Mouse (Mus musculus) limb, embryonic 15.5 days (tissue): ENCODE data around the gene Gm42417. TPM values are rescaled to one million over a fixed set of nuclear protein-coding genes. Genes with fewer than 3 reads are reported as not detected.

ENCODE experiments used
- ATAC-seq: fragments of 200-750 bp; cut with Nextera tagmentation; 2 replicates; pipeline ENCODE4 v1.8.0; 2017; ENCODE audit warnings: low read depth, moderate TSS enrichment; ENCODE audit not compliant: insufficient number of reproducible peaks, low FRiP score, low TSS enrichment
- H3K27ac ChIP-seq: fragments of 300-500 bp; sonication (generic); 2 replicates; pipeline ENCODE4 v1.5.1; 2015; ENCODE audit warnings: moderate library complexity, mild to moderate bottlenecking, inconsistent platforms
- H3K27me3 ChIP-seq: fragments of 300-500 bp; sonication (generic); 2 replicates; pipeline ENCODE4 v1.6.1; 2015; ENCODE audit warnings: inconsistent platforms
- H3K36me3 ChIP-seq: fragments of 300-500 bp; sonication (generic); 2 replicates; pipeline ENCODE4 v1.6.1; 2015; ENCODE audit warnings: inconsistent platforms
- H3K4me1 ChIP-seq: fragments of 300-500 bp; sonication (generic); 2 replicates; pipeline ENCODE4 v1.6.1; 2015; ENCODE audit warnings: inconsistent platforms
- H3K4me2 ChIP-seq: fragments of 300-500 bp; sonication (generic); 2 replicates; pipeline ENCODE4 v1.6.1; 2015; ENCODE audit warnings: mild to moderate bottlenecking, inconsistent platforms
- H3K4me3 ChIP-seq: fragments of 300-500 bp; sonication (generic); 2 replicates; pipeline ENCODE4 v1.5.1; 2015; ENCODE audit warnings: mild to moderate bottlenecking, inconsistent platforms
- H3K9ac ChIP-seq: fragments of 300-500 bp; sonication (generic); 2 replicates; pipeline ENCODE4 v1.6.1; 2015; ENCODE audit warnings: inconsistent platforms
- H3K9me3 ChIP-seq: fragments of 300-500 bp; sonication (generic); 2 replicates; pipeline ENCODE4 v1.6.1; 2016; ENCODE audit warnings: inconsistent platforms
- WGBS: fragments of 180-500 bp; shearing (Covaris S2); methylation state at CpG from one replicate; pipeline ENCODE4 v1.1.7; 2015; 5-methylcytosine and 5-hydroxymethylcytosine counted together
- polyA plus RNA-seq: library from polyadenylated mRNA; unstranded; fragments of >200 nt; fragmentation: Nextera tagmentation; extraction: Ambion mirVana; gene quantifications from 2 replicates; pipeline ENCODE4 v1.2.1, GENCODE M21; 2015

Gene Gm42417
- polyA plus RNA-seq, 1 experiment from 2014 or later = 0.31 TPM

DNA sequence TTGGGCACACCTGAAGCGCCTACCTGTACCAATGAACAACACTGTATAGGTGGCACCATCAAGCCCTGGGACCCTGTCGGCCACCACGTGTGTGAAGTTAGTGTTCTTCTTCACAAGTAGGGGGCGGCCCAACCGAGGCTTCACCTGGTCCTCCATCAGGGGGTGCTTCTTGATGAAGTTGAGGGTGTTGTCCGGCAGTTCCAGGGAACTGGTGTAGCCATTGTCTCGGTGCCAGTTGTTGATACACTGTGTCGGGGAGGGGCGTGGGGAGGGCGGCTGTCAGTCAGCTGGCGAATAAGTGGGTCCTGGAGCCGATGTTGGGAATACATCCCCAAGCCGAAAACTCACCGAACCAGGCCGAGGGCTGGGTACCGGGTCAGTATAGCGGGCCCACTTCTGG is 12.7 kb upstream of the Gm42417 start:
- Histone ChIP-seq H3K9ac (no peak overlapping the region), H3K27ac (no peak overlapping the region), H3K9me3 (no peaks in the 10 kb centered on the region), H3K4me1 (peaks cover 62% of the 10 kb centered on the region), H3K27me3 (no peaks in the 10 kb centered on the region), H3K36me3 (peaks cover 67% of the 10 kb centered on the region), H3K4me3 (no peak overlapping the region), H3K4me2 (no peak overlapping the region)
- 89% methylated on average over 17 of the region's 17 CpGs for WGBS
- no peak for ATAC-seq

DNA sequence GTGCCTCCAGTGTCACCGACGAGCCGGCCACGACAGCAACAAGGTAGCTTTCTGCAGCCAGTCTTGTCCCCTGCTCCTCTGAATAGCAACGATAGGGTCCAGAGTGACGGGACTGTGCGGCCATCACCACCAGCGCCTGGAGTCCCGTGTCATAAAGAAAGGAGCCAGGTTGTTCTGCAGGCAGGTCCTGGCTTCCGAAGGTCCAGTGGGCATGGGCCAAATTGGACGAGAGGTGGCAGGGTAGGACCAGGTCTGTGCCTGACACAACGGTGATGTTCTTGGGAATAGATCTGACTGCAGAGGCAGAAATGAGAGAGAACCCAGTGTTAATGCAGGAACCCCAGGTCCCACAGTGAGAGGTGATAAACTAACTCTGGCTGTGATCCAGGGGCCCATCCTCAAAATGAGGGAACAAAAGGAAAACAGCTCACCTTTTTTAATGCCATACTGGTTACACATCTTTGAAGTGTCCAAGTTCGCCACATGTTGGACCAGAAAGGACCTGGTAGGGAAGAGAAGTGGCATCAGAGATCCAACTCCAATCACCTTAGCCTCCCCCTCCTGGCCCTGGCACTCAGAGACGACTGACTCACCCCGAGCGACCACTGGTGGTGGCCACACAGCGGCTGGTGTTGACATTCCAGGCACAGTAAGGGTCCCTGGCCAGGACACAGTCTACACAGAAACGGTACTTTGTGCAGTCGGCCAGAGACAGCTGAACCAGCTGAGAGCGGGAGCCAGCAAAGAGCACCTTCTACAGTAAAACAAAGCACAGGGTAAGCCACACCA is 11.0 kb upstream of the Gm42417 start:
- 77% methylated on average over 20 of the region's 20 CpGs for WGBS
- Histone ChIP-seq H3K4me2 (no peak overlapping the region), H3K27ac (peak overlapping the region; percentile 47; the same call in 1 of the 2 replicates), H3K9ac (no peak overlapping the region), H3K36me3 (peaks cover 65% of the 10 kb centered on the region), H3K4me3 (no peak overlapping the region), H3K27me3 (no peaks in the 10 kb centered on the region), H3K4me1 (peaks cover 67% of the 10 kb centered on the region), H3K9me3 (no peaks in the 10 kb centered on the region)
- no peak for ATAC-seq

DNA sequence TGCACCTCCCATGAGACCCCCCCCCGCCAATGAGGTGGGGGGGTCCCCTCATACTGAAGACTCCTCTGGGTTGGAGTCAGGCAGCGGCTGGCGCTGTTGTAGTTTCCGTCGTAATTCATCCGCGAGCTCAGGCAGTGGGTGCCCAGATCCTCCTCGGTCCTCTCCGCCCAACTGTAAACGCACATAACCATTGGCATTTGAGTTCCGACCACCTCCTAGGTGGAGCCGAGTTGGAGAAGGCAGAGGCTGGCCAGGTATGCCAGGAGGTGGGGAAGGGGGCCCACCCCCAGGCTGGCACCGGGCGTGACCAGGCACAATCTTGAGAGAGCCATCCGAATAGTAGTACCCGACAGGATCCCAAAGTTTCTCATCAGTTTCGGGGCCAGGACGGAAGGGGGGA is 10.3 kb upstream of the Gm42417 start:
- Histone ChIP-seq H3K27ac (peak overlapping the region; percentile 47; the same call in 1 of the 2 replicates), H3K9ac (no peak overlapping the region)

DNA sequence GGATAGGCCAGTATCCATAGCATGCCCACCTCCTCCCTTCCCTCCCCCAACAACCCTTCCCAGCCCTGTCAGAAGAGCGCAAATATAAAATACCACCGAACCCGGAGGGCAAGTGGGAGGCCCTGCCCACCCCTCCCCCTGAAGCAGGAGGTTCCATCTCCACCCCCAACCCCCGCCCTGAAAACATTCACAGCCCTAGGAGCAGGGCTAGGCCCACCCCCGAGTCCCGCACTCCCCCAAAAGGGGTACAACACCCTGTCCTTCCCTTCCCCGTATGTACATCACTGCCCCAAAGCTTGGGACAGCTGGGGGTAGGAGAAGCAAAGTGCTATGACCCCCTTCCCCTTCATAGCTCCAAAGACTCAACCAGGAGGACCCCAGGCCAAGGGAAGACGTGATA is 9.5 kb upstream of the Gm42417 start:
- no peak for ATAC-seq
- no peaks in the 10 kb centered on the region for H3K27me3 ChIP-seq
- H3K27ac ChIP-seq = peak overlapping the region; percentile 47
- H3K9me3 ChIP-seq = no peaks in the 10 kb centered on the region
- peaks cover 55% of the 10 kb centered on the region for H3K4me1 ChIP-seq
- no peak overlapping the region for H3K9ac ChIP-seq
- 25% methylated on average over 8 of the region's 8 CpGs for WGBS
- peaks cover 50% of the 10 kb centered on the region for H3K36me3 ChIP-seq
- H3K4me3 ChIP-seq = no peak overlapping the region
- no peak overlapping the region for H3K4me2 ChIP-seq

More for the DNA sequence above, 10.3 kb upstream of the Gm42417 start:
- Histone ChIP-seq H3K4me3 (no peak overlapping the region), H3K36me3 (peaks cover 57% of the 10 kb centered on the region), H3K4me2 (no peak overlapping the region), H3K9me3 (no peaks in the 10 kb centered on the region), H3K27me3 (no peaks in the 10 kb centered on the region), H3K4me1 (peaks cover 60% of the 10 kb centered on the region)
- ATAC-seq = no peak
- 72% methylated on average over 18 of the region's 18 CpGs for whole genome bisulfite sequencing

GRCm38 (mm10) chr1:36547981-36548598 is 8.9 kb upstream of the Gm42417 start:
- Histone ChIP-seq H3K9me3 (no peaks in the 10 kb centered on the region), H3K27ac (peak overlapping the region; percentile 79), H3K4me2 (no peak overlapping the region), H3K27me3 (no peaks in the 10 kb centered on the region), H3K36me3 (peaks cover 43% of the 10 kb centered on the region), H3K4me1 (peaks cover 50% of the 10 kb centered on the region), H3K9ac (no peak overlapping the region), H3K4me3 (no peak overlapping the region)
- 20% methylated on average over 9 of the region's 9 CpGs for WGBS
- no peak for ATAC-seq

DNA sequence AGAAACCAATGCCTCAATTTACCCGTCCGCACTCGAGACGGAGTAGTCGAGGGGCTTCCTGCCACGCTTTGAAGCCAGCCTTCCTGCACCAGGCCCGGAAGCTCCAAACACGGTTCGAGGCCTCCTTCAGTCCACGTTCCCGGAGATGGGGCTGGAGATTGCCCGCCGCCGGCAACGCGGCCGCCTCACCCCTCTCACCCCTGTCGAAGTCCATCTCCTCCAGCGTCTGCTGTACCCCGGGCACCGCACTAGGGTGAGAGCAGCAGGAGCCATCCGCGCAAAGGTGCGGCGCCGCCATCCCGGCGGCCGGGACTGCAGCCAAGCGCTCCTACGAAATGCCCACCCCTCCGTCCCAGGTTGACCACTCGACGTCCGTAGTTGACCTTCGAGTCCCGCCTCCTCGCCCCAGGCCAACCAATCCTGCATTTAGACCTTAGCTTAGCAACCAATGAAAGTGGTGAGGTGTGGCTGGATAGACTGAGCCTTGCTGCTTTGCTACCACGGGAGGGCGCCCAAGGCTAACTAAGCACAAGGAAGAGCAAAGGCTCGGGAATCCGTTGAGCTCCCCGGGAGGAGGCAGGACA is 7.8 kb upstream of the Gm42417 start, which contains the start of gene Ankrd39:
Ankrd39 (minus strand) TSS at position 558 of the 584 bp plus-strand sequence.
- H3K27me3 ChIP-seq = no peaks in the 10 kb centered on the region
- H3K9me3 ChIP-seq = no peaks in the 10 kb centered on the region
- ATAC-seq = peak; percentile 94
- peak within 1 kb of the TSS; percentile 79 for H3K27ac ChIP-seq
- H3K36me3 ChIP-seq = peaks cover 40% of the 10 kb centered on the region
- H3K4me3 ChIP-seq = peak within 1 kb of the TSS; percentile 60
- peaks cover 50% of the 10 kb centered on the region for H3K4me1 ChIP-seq
- H3K9ac ChIP-seq = peak within 1 kb of the TSS; percentile 62
- under 1% methylated on average over 43 of the region's 43 CpGs for WGBS
- peak within 1 kb of the TSS; percentile 70 for H3K4me2 ChIP-seq

- H3K36me3 ChIP-seq = peaks cover 39% of the 10 kb centered on the region
- H3K27ac ChIP-seq = no peak overlapping the region
- peak overlapping the region; percentile 62; the same call in 1 of the 2 replicates for H3K9ac ChIP-seq
- no peaks in the 10 kb centered on the region for H3K9me3 ChIP-seq
- WGBS = 67% methylated on average over 19 of the region's 19 CpGs
- peak overlapping the region; percentile 60 for H3K4me3 ChIP-seq
- no peak for ATAC-seq
- H3K27me3 ChIP-seq = no peaks in the 10 kb centered on the region
- peaks cover 47% of the 10 kb centered on the region for H3K4me1 ChIP-seq
- H3K4me2 ChIP-seq = peak overlapping the region; percentile 70
Measured at GRCm38 (mm10) chr1:36545845-36546600, 6.8 kb upstream of the Gm42417 start.

DNA sequence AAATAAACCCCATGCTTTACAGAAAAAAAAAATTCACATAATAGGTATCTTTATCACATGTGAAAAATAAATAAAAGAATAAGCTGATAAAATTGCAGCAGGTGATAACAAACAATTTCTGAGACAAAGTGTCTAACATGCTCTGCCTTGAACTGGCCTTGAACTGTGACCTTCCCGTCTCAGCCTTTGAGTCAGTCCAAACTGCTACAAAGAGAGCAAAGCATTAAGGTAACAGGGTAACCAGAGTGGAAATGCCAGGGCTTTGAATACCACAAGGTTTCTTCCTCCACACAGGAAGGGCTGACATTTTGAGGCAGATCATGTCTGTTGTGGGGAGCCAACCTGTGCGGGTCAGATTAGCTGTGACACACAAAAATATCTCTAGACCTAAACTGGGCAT is 6.2 kb upstream of the Gm42417 start:
- WGBS = 79% methylated on average over 2 of the region's 2 CpGs

DNA sequence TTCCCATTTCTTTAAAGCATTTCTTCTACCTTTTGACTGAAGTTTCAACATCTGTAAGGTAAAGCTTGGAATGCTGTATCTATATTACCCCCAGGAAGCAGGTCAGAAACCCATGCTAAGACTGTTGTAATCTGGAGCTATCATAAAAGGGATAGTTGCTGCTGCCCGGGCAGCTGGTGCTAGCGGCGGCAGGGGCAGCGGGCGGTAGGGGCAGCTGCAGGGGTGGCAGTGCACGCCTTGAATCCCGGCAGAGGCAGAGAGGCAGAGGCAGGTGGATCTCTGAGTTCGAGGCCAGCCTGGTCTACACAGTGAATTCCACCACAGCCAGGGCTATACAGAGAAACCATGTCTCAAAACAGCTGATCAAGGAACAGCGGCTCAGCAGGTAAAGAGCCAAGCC is 3.7 kb upstream of the Gm42417 start:
- ATAC-seq = no peak
- Histone ChIP-seq H3K27ac (no peak overlapping the region), H3K36me3 (peaks cover 44% of the 10 kb centered on the region), H3K4me1 (peaks cover 22% of the 10 kb centered on the region), H3K9ac (no peak overlapping the region), H3K4me3 (no peak overlapping the region), H3K4me2 (no peak overlapping the region), H3K27me3 (no peaks in the 10 kb centered on the region), H3K9me3 (no peaks in the 10 kb centered on the region)
- WGBS = 84% methylated on average over 9 of the region's 9 CpGs

More for the DNA sequence above, 6.2 kb upstream of the Gm42417 start:
- Histone ChIP-seq H3K27me3 (no peaks in the 10 kb centered on the region), H3K4me1 (peaks cover 45% of the 10 kb centered on the region), H3K9ac (no peak overlapping the region), H3K4me2 (no peak overlapping the region), H3K36me3 (peaks cover 38% of the 10 kb centered on the region), H3K9me3 (no peaks in the 10 kb centered on the region), H3K27ac (no peak overlapping the region), H3K4me3 (no peak overlapping the region)
- ATAC-seq = no peak

DNA sequence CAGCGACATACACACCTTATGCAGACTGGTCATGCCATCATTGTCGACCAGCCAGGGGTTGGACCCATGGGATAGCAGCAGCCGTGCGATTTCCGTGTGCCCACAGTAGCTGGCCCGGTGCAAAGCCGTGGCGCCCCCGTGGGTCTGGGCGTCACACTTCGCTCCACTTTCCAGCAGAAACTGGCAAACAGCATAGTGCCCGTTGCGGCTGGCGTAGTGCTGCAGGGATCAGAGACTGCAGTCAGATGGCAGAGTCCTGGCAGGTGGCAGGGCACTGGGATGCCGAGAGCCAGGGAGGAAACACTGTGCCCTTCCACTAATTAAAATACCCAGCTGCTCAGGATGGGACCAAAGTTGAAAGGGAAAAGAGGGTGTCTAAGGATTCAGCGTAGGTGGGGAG is 2.6 kb upstream of the Gm42417 start:
- Histone ChIP-seq H3K27ac (no peak overlapping the region), H3K9me3 (no peaks in the 10 kb centered on the region), H3K4me2 (no peak overlapping the region), H3K27me3 (no peaks in the 10 kb centered on the region), H3K9ac (no peak overlapping the region), H3K36me3 (peaks cover 49% of the 10 kb centered on the region), H3K4me3 (no peak overlapping the region), H3K4me1 (peaks cover 17% of the 10 kb centered on the region)
- WGBS = 98% methylated on average over 16 of the region's 16 CpGs
- no peak for ATAC-seq

DNA sequence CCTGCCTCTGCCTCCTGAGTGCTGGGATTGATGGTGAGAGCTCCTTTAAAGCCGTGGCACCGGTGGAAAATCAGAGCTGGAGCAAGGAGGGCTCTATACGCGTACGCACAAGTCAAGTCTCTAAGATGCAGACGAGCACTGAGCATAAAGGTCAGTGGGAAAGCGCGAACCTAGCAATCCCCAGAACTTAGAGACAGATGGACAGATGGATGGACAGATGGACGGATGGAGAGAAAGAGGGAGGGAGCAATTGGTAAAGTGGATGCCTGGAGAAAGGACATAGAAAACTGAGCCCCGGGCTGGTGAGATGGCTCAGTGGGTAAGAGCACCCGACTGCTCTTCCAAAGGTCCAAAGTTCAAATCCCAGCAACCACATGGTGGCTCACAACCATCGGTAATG is 1.6 kb upstream of the Gm42417 start:
- no peaks in the 10 kb centered on the region for H3K9me3 ChIP-seq
- no peak overlapping the region for H3K4me2 ChIP-seq
- H3K27ac ChIP-seq = no peak overlapping the region
- H3K36me3 ChIP-seq = peaks cover 53% of the 10 kb centered on the region
- no peaks in the 10 kb centered on the region for H3K27me3 ChIP-seq
- no peak for ATAC-seq
- no peak overlapping the region for H3K9ac ChIP-seq
- H3K4me1 ChIP-seq = 0 out of 2 replicates have a peak, but pooled peaks cover 8% of the 10 kb centered on the region
- WGBS = 92% methylated on average over 12 of the region's 12 CpGs
- H3K4me3 ChIP-seq = no peak overlapping the region
